Mouse (Mus musculus) mouse trophoblast stem cell (cell line): ENCODE results near the gene Atrnl1.
"Not testable (repeated sequence)": the region's sequence is repeated elsewhere in the genome, so short reads cannot be mapped to it uniquely, and the experiment has no call there.

Source experiments
- in situ Hi-C, 2 experiments: fragments of 300-500 bp; cut with MseI, MboI; formaldehyde crosslinking; loops; 2 replicates in 1 of 2; 3 replicates in 1 of 2; pipeline ENCODE4 v1.15.1; 2025

The Atrnl1 gene

DNA sequence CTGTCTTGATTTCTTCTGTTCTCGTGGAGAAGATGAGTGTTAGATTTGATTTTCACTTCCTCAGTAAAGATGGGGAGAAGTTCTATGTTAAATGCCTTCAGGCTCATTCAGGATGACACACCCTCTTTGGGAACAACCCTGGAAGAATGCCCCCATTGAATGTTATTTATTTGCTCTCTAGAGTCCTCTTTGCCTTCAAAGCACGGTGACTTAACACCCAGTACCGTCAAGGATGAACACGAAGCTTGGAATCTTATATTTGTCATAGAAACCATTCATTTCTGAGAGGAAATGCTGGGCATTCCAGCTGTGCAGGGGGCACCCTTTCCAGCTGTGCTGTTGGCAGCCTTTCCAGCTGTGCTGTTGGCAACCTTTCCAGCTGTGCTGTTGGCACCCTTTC lies 212.6 kb downstream of the Atrnl1 start:
- in situ Hi-C loops, result no loop called here

- in situ Hi-C loops, result no loop called here
These were observed 214.7 kb downstream of the Atrnl1 start for GRCm38 (mm10) chr19:57825271-57826207.

GRCm38 (mm10) chr19:57833083-57833482 lies 222.2 kb downstream of the Atrnl1 start:
- in situ Hi-C loops, result no loop called here

- in situ Hi-C loops, result no loop called here
These were observed 227.0 kb downstream of the Atrnl1 start for GRCm38 (mm10) chr19:57837882-57838281.

GRCm38 (mm10) chr19:57838546-57838945 lies 227.7 kb downstream of the Atrnl1 start:
- in situ Hi-C loops, result no loop called here

DNA sequence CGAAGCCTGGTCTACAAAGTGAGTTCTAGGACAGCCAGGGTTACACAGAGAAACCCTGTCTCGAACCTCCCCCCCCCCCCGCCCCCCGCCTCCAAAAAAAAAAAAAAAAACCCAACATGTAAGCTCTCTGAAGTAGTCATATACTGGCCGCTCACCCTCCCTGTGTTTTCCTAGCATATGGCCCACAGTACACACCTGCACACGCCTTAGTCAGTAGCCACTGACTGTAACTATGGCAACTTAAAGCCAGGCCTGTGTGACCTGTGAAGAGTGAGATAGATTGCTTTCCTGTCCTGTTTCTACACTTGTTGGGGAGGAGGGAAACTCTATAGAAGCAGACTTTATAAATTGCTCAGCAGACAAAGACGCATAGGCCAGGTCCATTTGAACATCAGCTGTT lies 239.1 kb downstream of the Atrnl1 start:
- in situ Hi-C loops, result no loop called here

- in situ Hi-C loops, result no loop called here
These were observed 257.5 kb downstream of the Atrnl1 start for GRCm38 (mm10) chr19:57868350-57868749.

- in situ Hi-C loops, result no loop called here
These were observed 260.0 kb downstream of the Atrnl1 start for GRCm38 (mm10) chr19:57870871-57871270.

- in situ Hi-C loops, result no loop called here
These were observed 265.2 kb downstream of the Atrnl1 start for GRCm38 (mm10) chr19:57876057-57876456.

DNA sequence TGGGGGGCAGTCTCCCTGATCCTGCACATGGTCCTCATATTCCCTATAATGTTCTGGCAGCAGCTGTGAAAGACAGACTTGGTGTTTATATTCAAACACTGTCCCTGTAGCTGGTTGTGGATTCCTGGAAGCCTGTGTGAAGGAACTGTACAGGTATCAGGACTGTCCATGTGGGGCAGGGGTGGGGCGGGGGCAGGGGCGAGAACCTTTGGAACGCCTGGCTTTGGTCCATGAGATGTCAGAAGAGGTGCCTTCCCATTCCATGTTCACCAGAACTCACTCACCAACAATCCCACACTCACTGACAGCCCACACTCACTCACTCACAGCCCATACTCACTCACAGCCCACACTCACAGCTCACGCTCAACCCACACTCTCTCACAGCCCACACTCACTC lies 266.5 kb downstream of the Atrnl1 start:
- in situ Hi-C loops, result no loop called here

GRCm38 (mm10) chr19:57878583-57878982 lies 267.7 kb downstream of the Atrnl1 start:
- in situ Hi-C loops, result no loop called here

- in situ Hi-C loops, result not testable (repeated sequence)
These were observed 269.0 kb downstream of the Atrnl1 start for GRCm38 (mm10) chr19:57879841-57880240.

DNA sequence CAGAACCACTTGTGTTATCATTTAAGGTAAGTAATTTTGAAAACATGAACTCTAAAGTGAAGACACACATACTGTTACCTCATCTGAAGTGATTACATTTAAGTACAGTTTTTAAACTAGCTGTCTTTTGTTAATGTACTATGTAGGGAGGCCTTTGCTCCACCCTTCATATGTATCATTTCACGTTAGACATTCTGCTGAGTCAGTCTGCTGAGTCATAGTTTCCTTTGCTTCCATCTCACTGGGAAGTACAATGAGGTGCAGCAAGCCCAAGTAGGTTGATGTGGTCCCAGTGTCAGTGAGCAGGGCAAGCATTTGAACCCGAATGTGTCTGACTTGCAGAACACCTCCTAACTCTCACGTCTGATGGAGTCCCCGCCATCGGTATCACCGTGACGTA lies 271.1 kb downstream of the Atrnl1 start:
- in situ Hi-C loops, result no loop called here

- in situ Hi-C loops, result no loop called here
These were observed 278.0 kb downstream of the Atrnl1 start for GRCm38 (mm10) chr19:57888871-57889270.

GRCm38 (mm10) chr19:57889741-57890140 lies 278.9 kb downstream of the Atrnl1 start:
- in situ Hi-C loops, result no loop called here

GRCm38 (mm10) chr19:57890954-57891353 lies 280.1 kb downstream of the Atrnl1 start:
- in situ Hi-C loops, result no loop called here

DNA sequence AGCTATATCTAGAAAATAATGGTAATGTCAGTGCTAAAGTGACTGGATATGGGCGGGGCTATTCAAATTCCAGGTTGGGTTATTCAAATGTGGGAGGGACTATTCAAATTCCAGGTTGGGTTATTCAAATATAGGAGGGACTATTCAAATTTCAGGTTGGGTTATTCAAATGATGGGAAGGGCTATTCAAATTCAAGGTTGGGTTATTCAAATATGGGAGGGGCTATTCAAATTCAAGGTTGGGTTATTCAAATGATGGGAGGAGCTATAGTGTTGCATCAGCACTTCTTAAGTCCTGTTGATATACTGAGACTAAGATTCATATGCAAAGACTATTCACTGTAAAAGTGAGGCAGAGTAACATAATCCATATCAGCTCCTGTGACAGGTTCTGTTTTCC lies 283.4 kb downstream of the Atrnl1 start:
- in situ Hi-C loops, result no loop called here

DNA sequence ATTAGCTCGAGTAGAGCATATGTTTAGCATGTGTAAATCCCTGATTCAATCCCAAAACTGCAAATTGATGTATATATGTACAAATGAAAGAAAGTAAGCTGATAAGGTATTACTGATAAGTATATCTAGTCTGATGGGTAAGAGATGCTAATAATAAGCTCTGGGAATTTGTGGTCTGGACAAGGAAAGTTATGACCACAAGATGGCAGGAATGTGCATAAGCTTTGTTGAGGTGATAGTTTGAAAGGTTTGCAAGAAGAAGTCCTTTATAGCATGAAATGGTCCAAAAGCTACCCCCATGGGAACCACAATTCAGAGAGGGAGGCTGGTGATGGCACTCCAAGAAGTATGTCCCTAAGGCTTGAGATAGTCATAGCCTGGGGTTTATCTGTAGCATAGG lies 289.2 kb downstream of the Atrnl1 start:
- in situ Hi-C loops, result no loop called here

- in situ Hi-C loops, result no loop called here
These were observed 298.6 kb downstream of the Atrnl1 start for GRCm38 (mm10) chr19:57909466-57909865.

GRCm38 (mm10) chr19:57910650-57911049 lies 299.8 kb downstream of the Atrnl1 start:
- in situ Hi-C loops, result no loop called here

GRCm38 (mm10) chr19:57916325-57916724 lies 305.5 kb downstream of the Atrnl1 start:
- in situ Hi-C loops, result no loop called here

- in situ Hi-C loops, result no loop called here
These were observed 312.2 kb downstream of the Atrnl1 start for GRCm38 (mm10) chr19:57922991-57923390.

DNA sequence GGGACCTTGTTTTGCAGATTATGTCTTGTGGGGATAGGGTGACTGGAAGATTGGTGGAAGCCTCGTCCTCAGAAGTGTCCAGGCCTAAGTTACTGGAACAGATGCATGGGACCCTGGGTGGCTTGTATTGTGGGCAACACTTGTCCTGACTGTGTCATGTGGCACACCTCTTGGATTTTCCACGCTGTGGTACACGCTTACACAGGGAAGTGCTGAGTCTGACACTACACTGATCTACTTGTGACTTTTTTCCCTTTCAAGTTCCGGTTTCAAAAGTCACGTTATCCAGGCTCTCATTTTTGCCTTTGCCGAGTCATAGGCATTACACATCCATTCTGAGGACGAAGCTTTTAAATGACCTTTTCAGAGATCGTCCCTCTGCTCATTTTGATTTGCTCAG lies 314.0 kb downstream of the Atrnl1 start:
- in situ Hi-C loops, result no loop called here

- in situ Hi-C loops, result no loop called here
These were observed 314.8 kb downstream of the Atrnl1 start for GRCm38 (mm10) chr19:57925681-57926080.
